Mouse (Mus musculus) skeletal muscle tissue, adult 2 months (tissue): ENCODE measurements around the gene Nfix.

Experiments
- DNase-seq: peaks from one replicate; pipeline ENCODE4 v3.0.0-alpha.2; 2012; ENCODE audit warnings: low read depth, low spot score

The Nfix gene

DNA sequence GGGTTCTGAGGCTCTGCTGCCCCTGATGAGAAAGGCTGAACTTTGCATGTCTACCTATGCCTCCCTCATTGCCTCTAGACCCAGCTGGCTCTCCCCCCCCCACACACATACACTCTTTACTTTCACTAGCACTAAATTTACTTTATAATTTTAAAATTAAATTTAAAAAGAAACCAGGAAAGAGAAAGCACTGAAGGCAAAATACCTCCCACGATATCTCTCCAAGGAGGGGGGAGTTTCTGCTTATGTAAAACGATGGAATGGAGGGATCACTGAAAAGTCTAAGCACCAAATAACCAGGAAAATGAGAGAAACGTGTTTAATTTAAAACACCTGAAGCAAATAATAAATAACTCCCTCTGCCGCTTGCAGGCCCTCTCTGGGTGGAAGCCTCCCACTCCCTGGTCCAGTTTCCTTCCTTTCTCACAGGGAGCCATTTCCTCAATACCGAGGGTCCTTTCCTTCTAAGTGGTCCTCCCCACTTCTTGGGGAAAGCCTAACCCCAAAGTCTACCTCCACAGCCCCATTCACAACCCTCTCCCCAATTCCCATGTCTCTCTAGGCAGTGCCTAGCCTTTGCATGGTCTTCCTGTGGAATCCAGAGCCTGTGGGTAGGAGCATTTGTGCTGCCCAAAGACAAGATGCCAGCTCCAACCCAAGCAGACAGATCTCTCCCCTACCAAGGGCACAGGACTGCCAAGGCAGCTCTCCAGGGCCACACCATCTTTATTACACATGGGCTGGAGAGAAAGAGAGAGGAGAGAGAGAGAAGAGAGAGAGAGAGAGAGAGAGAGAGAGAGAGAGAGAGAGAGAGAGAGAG lies 18.2 kb downstream of the Nfix start:
- no peak for DNase-seq

DNA sequence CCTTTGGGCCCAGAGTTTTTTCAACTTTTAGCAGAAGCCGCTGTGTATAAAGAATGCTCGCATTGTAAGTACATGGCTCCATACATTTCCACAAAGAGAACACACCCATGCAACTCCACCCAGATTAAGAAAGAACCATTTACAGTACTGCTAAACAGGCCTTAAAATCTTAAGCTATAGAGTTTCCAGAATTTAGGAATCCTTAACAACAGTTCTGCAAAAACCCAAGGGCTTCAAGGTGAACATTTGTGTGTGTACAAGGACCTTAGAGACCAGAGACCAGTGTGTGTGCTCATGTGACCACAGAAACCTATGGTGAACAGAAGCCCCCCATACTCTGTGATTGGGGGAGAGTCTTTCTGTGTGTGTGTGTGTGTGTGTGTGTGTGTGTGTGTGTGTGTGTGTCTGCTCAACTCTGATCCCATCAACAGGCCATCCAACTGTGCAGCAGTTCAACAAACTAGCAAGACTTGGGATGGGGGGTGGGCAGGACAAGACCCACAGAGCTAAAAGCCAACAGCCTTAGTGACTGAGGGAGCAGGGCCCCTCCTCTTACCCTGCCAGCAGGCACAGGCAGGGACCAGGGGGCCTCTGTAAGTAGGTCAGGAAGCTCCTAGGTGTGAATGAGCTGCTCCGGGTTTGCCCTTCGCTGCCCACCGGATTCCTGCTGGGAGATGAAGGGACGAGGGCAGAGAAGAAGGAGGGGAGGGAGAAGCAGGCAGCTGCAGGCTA lies 19.0 kb downstream of the Nfix start:
- DNase-seq, result no peak

DNA sequence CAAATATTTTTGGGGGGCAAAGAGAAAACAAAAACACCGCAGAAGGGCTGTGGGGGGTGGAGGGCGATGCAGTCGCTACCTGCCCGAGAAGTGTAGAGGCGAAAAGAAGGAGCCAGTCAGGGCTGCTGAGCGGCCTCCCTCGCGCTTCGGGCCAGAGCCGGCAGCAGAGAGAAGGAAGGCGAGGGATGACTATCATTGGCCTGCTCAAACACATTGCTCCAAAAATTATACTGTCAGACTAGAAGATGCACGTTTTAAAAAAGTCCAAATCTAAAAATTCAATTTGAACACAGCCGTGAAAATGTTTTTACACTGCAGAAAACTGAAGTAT lies 20.0 kb downstream of the Nfix start:
- no peak for DNase-seq

DNA sequence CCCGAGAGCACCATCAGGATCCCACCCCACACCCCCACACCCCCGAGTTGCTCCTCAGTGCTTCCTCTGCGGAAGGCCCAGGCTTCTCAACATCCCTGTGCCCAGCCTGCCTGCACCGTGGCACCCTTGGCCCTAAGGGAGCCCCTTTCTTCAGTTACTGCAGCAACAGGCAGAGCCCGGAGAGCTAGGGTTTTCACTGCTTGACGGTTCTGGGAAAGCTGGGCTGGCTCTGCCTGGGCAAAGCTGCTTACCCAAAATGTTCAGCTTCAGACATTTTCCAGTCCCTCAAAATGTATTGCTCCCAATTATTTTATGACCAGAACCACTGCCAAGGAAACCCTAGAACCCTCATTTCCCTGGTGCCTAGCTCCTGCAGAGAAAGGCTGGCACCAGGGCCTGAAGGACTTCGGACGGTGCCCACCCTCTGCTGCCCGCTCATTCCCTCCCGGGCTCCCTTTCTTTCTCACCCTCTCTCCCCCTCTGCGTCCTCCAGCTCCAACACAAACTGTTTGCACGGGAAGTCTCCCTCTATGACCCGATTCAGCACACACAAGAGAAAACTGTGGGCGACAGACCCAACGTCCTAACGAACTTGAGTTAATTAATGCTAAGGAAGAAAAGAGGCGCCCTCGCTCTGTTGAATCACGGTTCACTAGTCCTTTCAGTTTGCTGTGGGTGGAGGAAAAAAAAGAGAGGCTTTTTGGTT lies 20.5 kb downstream of the Nfix start:
- no peak for DNase-seq

DNA sequence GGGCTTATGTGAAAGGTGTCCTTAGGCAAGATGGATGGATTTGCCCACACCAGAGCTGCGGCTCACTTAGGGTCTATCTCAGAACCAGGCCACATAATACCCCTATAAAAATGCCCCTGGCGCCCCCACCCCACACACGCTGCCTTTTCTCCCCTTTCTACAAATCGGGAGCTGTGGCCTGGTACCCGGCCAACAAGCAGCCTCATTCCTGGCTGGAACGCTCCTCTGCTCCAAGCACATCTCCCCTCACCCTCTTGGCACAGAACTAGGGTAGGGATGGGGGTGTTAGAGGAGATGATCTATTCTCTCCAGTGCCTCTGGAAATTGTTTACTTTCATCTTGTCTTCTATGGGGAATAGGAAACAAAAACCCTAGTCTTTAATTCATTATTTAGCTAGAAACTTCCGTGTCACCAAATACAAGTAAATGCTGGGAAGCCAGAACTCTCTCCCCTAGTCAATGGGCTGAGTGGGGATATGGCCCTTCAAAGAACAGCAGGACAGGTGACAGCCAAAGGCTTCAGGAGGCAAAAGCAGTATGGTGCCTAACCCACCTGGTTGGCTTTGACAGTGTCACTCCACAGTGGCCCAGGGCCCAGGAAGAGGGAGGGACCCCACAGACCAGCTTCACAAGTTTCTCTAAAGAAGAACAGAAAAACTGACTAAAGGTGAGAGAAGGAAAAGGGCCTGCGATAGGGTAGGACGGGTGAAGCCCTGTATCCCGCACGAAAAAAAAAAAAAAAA lies 21.3 kb downstream of the Nfix start:
- DNase-seq, result no peak

DNA sequence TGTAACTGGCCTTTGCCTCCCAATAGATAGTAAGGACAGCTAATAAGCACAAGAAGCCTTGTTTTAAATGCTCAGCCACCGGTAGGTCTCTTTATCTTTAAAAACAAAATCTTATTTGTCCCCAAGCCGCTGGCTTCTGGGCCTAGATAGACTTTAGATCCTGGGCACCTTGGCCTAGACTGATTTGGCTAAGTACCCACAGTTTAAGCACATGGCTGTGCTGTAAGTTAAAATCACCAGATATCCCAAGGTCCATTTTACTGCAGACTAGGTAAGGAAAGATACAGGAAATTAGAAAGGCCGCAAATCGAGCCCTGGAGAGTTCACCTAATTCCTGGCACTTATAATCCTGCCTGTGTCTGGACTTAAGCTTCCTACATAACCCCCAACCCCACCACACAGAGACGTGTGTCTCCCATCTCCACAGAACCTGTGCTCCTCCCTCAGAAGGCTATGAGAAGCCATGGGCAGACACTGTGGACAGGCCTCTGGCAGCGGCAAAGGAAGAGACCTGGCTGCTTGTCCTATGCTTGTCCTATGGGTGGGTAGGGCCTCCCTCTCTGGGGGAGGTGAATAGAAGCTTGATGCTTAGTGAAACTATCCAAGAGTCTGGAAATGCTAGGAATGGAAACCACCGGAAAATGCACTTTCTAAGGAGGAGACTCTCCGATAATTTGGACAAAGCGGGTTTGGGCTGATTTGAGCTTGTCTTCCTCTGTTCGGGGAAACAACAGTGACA lies 22.1 kb downstream of the Nfix start:
- no peak for DNase-seq

DNA sequence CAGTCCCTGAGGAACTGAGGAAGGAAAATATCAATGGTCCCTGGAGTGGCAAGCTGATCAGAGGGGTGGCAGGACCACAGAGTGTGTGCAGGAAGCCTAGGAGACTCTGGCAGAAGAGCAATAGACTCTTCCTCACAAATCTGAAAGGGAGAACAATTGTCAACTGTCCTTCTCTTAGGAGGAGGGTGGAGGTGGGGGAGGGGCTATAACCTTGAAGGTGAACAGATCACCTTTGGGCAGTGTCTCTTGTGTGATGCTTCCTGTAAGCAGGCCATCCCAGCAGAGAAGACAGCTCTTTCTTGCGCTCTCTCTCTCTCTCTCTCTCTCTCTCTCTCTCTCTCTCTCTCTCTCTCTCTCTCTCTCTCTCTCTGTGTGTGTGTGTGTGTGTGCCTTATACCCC lies 23.6 kb downstream of the Nfix start:
- DNase-seq, result no peak

DNA sequence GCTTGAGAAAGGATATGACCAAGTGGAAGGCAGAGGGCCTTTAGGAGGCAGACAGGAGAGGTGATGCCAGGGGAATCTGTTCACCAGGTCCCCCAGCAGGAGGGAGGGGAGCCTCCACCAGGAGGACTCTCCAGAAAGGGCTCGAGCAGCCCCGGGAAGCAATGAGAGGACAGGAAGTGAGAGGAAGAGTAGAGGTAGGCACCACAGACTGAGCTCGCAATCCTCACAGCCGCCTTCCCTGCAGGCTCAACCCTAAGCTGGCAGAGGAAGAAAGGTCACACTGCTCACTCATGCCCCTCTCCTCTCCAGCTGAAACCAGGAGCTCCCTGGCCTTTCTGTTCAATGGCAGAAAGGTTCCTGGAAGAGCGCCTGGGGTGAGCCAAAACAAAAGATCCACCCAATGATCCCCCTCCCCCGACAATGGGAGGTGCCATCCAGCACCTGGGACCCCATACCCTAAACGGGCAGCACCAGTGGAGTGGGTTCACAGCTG lies 24.5 kb downstream of the Nfix start:
- DNase-seq, result no peak

DNA sequence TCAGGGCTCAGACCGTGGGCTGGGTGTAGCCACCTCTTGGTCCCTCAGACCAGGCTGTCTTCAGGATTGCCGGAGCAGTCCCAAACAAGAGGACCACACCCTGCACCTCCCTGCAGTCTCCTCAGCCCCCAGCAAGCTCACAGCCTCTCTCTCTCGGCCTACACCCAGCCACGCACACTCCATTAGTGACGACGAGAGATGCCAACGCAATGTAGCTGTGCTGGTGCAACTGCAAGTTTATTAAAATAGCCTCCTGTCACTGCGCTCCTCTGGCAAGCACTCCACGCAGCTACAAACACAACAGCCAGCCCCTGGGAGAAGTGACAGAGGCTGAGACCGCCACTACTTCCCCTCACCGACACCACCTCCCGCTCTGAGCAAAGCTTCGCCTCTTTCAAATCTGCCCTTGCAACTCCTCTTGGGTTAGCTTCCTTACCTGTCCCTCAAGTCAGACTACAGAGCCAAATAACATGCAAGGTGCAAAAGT lies 25.0 kb downstream of the Nfix start:
- peak; percentile 70 for DNase-seq

DNA sequence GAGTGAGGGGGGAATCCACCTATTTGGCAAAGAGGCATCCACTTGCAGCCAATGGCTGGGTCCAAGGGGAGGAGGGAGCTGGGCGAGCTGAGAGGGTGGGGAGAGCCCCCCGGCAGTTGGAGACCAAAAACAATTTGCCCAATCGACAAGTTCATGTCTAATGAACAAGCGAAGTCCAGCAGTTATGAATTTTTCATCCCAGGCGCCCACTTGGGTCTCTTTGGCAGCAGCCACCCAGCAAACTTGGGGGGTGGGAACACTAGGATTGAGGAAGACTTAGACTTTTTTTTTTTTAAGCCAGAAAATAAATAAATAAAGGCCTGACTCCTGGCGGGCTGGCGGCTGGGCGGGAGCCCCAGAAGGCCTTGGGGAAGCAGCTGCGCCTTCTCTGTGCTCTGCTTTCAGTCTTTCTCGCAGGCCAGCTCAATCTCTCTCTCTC lies 25.7 kb downstream of the Nfix start:
- DNase-seq, result peak; percentile 85

DNA sequence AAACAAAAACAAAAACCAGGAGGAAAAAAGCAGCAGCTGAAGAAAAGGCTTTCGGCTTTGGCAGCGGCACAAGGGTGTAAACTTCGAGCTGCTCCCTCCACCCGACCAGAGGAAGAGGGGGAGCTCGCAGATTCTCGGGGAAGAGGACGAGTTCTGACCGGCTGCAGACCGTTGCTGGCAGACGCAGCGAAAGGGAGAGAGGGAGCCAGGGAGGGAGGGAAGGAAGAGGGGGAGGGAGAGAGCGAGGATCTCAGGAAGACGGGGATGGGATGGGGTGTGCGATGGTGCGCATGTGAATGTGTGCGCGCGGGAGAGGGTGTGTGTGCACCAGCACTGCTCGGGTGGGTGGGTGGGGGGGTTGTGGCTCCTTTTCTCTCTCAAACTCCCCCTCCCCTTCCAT lies 26.3 kb downstream of the Nfix start:
- DNase-seq, result peak; percentile 90

DNA sequence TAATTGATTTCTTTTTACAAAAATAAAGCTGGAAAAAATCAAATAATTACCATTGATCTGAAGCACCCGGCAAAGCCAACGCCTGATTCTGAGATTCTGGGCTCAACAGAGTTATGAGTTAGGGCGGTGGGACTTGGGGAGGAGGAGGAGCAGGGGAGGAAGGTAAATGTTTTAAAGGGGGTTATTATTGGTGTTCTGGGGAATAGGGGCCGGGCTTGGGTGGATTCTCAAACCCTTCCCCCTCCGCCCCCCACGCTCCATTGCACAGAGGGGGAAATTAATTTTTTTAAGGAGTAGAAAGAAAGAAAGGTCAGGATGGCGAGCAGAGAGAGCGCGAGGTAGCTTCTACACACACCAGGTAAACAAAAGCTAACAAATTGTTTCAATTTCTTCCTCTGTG lies 26.8 kb downstream of the Nfix start:
- DNase-seq, result peak; percentile 50

DNA sequence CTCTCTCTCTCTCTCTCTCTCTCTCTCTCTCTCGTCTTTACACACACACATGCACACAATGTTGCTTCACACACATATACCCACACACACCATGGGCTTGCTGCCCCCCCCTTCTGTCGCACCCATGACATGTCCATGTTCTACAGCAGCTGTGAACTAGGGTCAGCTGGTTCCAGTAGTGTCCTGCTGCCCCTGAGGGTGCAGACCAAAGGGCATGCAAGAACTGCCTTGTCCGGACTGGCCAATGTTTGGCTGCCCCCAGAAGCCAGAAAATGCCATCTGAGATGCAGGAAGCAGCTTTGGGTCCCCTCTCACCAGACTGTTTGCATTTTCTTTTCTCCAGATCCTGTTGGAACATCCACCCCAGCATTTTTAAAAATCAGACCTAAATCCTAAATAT lies 27.5 kb downstream of the Nfix start:
- no peak for DNase-seq

DNA sequence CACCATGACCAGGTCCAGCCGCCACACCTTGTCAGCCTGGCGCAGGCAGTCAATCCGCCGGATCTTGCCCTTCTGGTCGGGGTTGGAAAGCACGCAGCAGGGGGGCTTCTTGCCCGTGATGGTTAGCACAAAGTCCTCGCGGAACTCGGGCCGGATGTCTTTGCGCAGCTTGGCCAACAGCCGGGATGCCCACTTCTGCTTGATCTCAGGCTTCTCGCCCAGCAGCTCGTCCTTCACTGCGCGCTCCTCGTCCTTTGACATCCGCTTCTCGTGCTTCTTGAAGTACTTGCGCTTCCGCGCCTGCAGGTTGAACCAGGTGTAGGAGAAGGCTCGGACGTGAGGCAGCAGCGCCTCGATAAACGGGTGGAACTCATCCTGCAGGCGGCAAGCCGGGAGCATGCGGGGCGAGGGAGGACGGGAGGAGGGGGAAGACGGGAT lies 28.2 kb downstream of the Nfix start:
- DNase-seq, result no peak

DNA sequence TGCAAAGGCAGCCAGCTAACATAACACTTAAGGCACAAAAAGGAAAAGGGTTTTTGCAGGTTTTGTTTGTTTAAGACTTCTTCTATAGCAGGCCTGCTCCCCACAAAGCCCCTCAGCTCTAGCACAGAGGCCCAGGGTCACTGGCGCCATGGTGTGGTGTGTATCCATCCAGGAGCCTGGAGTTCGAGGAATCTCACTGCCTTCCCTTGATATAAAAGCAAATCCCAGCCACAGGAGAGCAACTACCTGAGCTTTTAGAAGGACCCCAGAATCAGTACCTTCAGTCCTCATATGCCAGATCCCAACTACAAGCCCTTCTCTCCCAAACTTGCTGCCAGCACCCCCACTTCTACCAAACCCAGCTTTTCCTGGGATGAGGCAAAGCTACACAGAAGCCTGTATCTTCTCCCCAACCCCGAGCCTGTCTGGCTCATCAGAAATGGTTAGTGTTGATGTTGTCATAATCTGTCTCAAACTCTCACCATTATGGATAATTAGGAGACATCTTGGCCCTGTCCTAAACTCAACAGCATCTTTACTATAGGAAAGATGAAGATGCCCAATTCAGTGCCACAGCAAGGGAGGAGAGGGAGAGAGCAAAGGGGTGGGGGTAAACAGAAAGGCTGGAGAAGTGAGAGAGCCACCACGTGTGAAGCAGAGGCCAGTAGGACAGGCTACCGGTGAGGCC lies 29.0 kb downstream of the Nfix start:
- DNase-seq, result no peak

DNA sequence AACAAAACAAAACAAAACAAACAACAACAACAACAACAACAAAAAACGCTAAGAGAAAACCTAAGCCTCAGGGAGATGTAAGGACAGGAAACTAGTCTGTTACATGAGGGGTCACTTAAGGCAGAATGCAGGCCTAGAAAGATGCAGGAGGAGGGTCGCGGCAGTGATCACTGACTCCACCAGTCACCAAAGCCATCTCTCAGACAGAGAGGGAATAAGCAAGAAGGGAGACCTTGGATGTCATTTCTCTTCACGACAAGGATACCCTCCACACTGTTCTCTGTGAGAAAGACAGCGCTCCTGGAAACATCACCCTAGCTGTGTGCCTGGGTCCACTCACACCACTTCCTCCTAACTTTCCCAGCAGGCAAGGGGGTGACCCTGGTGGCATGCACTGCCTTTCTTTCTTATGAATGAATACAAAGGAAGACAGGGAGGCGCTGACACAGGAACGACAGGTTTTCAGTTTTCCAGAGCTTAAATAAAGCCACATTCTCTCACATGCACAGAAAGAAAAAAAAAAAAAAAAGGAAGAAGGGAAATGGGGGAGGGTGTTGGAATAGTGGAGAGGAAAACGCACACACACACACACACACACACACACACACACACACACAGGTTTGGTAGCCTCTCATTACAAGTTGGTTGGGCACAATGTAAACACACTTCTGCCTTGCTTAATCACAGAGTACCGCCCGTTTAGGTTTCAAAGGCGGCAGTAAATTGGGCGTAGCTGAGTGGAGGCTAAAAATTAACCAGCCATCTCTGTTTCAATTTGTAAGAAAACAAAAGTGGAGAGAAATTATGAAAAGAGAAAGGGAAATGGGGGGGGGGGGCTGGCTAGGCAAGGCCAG lies 29.8 kb downstream of the Nfix start:
- DNase-seq, result no peak

DNA sequence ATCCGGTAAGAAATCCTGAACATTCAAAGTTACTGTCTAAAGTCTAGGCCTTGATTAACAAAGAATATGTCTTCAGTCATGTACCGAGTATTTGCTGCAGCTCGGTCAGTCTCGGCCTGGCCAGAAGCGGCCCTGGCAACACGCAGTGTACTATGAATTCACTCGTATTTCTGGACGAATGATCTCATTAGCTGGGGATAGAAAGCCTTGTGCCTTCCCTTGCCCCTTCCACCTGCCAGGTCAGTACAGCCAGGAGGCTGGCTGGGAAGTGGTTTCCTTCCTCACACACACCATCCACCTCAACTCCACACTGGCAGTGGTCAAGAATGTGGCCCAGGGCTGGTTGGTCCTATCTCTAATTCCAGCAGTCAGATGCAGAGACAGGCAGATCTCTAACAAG lies 30.8 kb downstream of the Nfix start:
- peak; percentile 90 for DNase-seq

DNA sequence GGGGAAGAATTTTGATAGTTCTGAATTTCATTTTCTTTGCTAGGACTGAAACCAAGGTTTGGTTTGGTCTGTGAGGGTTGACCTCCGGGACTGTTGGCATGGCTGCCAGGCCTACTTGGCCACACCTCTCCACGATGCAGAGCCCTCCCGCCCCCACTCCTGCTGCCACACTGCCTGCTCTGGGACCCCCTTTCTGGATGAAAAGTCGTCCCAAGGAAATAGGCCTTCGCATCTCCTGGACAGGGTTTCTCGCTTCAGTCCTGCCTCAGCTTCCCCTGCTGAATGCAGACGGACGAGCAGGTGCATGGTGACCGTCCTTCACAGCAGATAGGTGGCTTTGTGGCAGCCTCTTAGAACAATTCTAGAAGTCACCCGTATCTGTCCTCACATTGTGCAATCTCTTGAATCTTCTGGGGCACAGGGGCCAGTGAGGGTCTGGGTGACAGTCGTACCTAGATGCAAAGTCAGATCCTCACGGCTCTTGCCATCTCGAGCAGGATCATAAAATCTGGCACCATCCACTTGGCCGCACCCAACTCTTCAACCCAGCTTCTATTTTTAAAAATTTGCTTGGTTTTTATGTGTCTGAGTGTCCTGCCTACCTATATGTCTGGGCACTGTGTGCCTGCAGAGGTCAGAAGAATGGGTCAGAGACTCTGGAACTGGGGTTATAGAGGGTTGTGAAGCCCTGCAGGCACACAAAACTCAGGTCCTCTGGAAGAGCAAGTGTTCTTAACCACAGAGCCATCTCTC lies 31.6 kb downstream of the Nfix start:
- no peak for DNase-seq

DNA sequence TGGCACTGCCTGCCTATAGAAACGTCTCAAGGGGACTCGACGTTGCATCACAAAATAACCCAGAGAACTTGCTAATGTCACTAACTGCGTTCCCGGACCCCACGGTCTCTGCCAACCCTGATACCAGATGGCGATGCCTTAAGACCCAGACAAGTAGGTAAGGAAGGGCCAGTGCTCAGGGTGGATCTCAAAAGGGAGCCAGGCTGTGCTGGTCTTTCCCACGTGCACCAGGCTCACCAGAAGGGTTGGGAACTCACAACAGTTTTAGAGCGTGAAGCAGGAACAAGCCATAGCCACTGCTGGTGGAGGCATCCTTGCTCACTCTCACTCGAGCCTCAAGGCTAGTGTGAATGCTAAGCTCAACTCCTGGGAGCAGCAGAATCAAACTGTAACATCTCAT lies 32.9 kb downstream of the Nfix start:
- no peak for DNase-seq
